Mouse (Mus musculus) left cerebral cortex, postnatal 25 days (tissue): ENCODE data around the gene Rufy1. TPM values are rescaled to one million over a fixed set of nuclear protein-coding genes. Genes with fewer than 3 reads are reported as not detected.
A peak's percentile ranks its signal among the peaks of the same experiment; 100 is the strongest.
"Not testable (repeated sequence)": the region's sequence is repeated elsewhere in the genome, so short reads cannot be mapped to it uniquely, and the experiment has no call there.

Experiments used
- DNase-seq, 2 experiments: peaks; one replicate each; pipeline ENCODE4 v3.0.0; 2022; ENCODE audit warnings: low spot score in 2 of 2, mixed read lengths in 1 of 2
- intact Hi-C: fragments of 180-260 bp; cut with DNase I; formaldehyde crosslinking; loops from one replicate; pipeline ENCODE4 v1.15.1; 2025
- microRNA-seq, 2 experiments: library from miRNA; unstranded; fragments of <30 nt; microRNA quantifications; one replicate each; pipeline ENCODE4 v1.2.0; 2022
- total RNA-seq, 2 experiments: library from RNA; stranded (reverse); gene quantifications; 2 replicates each; pipeline ENCODE4 v1.2.3; 2021

The Rufy1 gene
- total RNA-seq, 2 experiments from 2014 or later: 25.4 to 27.8 TPM

GRCm38 (mm10) chr11:50365322-50365721, 65.6 kb downstream of the Rufy1 start:
- intact Hi-C loops: no loop called here

GRCm38 (mm10) chr11:50364548-50364947, 66.4 kb downstream of the Rufy1 start:
- intact Hi-C loops: loop anchor here (5.0 kb wide), 1 partner anchor 127 kb away; the partner anchor contains the start of gene Ltc4s
- DNase-seq: peak; percentile 85 to 92

More at GRCm38 (mm10) chr11:50365322-50365721, 65.6 kb downstream of the Rufy1 start:
- no peak for DNase-seq

DNA sequence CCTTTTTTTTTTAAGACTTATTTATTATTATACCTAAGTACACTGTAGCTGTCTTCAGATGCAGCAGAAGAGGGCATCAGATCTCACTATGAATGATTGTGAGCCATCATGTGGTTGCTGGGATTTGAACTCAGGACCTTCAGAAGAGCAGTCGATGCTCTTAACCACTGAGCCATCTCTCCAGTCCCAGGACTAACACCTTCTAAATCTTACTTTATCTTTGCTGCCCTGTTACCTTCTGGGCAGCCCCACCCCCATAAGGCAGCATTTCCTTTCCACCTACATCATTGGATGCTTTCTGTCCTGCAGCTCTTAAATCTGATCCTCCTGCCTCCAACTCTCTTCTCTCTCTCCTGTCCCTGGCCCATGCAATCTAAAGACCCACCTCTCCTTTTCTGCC, 69.6 kb downstream of the Rufy1 start:
- DNase-seq: not testable (repeated sequence)
- intact Hi-C loops: loop anchor here (5.0 kb wide), 1 partner anchor 124 kb away; the partner anchor contains the start of gene Ltc4s

GRCm38 (mm10) chr11:50358950-50359861, 71.7 kb downstream of the Rufy1 start:
- DNase-seq: peak; percentile 64 to 75
- intact Hi-C loops: loop anchor here (2.0 kb wide), 1 partner anchor 34 kb away; the partner anchor contains the start of gene Canx

DNA sequence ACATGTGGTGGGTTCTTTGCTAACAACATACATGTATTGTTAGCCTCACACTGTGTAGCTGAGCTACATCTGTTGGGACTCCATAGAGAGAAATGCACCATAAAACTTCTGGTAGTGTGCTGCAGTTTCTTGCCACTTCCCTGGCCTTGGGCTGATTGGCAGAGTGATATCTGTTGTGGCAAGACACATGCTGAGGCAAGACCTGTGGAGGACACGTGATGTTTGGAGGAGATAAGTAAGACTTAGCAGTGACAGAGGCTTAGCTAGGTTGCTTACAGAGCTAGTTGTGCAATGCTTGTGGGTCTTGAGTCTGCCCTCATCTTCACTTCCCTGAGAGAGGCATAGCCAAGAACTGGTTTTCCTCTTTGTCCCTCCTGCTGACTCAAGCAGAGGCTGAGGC, 75.5 kb downstream of the Rufy1 start:
- intact Hi-C loops: no loop called here
- DNase-seq: no peak

DNA sequence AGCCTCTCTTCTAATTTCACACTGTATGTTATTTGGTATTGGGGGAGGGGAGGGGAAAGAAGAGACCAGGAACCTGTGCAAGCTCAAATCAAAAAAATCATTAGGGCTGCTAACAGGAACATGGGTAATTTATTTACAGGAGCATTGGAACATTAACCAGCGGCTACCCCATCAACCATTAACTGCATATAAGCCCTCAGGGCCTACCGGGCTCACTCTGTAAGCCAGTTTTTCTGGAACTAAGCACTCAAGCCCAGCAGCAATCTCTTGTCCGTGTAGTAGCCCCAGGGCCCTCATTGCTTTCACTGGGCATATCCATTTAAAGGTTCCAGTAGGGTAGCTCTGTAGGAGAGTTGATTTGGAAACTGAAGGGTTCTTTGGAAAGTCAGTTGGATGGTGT, 76.1 kb downstream of the Rufy1 start:
- intact Hi-C loops: no loop called here

DNA sequence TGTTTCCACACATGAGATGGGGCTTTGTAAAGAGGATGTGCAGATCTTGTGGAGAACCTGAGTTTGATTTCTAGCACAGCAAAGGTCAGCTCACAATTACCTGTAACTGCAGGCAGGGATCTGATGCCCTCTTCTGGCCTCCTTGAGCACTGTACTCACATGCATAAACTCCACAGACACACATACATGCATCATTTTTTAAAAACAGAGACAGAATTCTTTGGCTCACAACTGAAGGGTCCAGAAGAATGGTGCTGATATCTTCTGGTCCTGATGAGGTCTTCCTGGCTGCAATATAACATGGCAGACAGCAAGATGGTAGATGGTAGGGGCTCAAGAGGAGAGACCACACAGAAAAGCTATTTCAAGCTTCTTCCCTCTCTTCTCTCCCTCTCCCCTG, 76.8 kb downstream of the Rufy1 start, which contains the start of gene Cby3:
Gene Cby3 (plus strand): TSS at position 301 of the 400 bp plus-strand sequence.
- intact Hi-C loops: no loop called here
- no peak for DNase-seq

More for the DNA sequence above, 76.1 kb downstream of the Rufy1 start:
- no peak for DNase-seq

- intact Hi-C loops: no loop called here
- DNase-seq: no peak
Observed at GRCm38 (mm10) chr11:50352177-50352576, 78.7 kb downstream of the Rufy1 start.

GRCm38 (mm10) chr11:50346256-50347032, 84.5 kb downstream of the Rufy1 start:
- intact Hi-C loops: no loop called here
- no peak for DNase-seq

DNA sequence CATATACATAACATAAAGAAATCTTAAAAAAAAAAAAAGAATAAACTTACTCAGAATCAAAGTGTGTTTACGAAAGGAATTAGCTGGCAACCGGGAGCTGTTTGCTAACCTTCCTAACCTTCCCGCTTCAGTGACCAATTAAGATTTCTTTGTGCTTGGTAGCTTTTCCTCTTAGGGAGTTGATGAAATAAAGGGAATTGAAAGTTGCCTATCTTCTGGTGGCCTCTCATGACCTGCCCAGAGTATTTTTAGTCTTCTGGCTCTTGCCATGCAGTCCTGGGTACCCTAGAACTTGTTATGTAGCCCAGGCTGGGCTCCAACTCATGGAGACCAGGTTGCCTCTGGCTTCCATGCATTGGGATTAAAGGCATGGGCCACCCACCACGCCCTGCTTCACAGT, 85.4 kb downstream of the Rufy1 start:
- intact Hi-C loops: no loop called here
- DNase-seq: no peak

Small RNA genes lying within 50 kb of the gene (microRNA-seq; reads per million reads assigned to microRNA genes)
- 0 reads per million in 2 experiments for gene Mir804

Other genes starting within 250 kb of the Rufy1 start
- gene Sqstm1, start 220.3 kb downstream of the Rufy1 start, total RNA-seq: 100 to 1,000 TPM; 460 to 480 TPM
- gene Mgat4b, start 220.2 kb downstream of the Rufy1 start, total RNA-seq: 10 to 100 TPM; 66.4 to 76.3 TPM
- gene Ltc4s, start 192.5 kb downstream of the Rufy1 start, total RNA-seq: 1 to 10 TPM; 8.4 to 8.7 TPM
- gene Maml1, start 138.8 kb downstream of the Rufy1 start, total RNA-seq: 10 to 100 TPM in 1 of 2 experiments, 1 to 10 TPM in 1; 9.5 to 10.1 TPM
- gene Canx, start 105.5 kb downstream of the Rufy1 start, total RNA-seq: 100 to 1,000 TPM; 432 to 442 TPM
- under 1 TPM in 1 of 2 experiments, not detected in 1; 0.50 TPM for gene Cby3, start 76.7 kb downstream of the Rufy1 start, total RNA-seq
- 100 to 1,000 TPM; 220 to 248 TPM for gene Hnrnph1, start 54.1 kb downstream of the Rufy1 start, total RNA-seq
- 10 to 100 TPM in 1 of 2 experiments, 1 to 10 TPM in 1; 9.7 to 12.4 TPM for gene Adamts2, start 171.0 kb upstream of the Rufy1 start, total RNA-seq